Mouse (Mus musculus) thymus, postnatal 10 days (tissue): Measurements from ENCODE around the gene Nfia.

Experiments used
- DNase-seq, 2 experiments: peaks; one replicate each; pipeline ENCODE4 v3.0.0; 2021; ENCODE audit warnings: low spot score in 2 of 2

The Nfia gene

GRCm38 (mm10) chr4:97783073-97783879, 10.7 kb downstream of the Nfia start:
- no peak for DNase-seq

- no peak for DNase-seq
Observed at GRCm38 (mm10) chr4:97784236-97784635, 11.7 kb downstream of the Nfia start.

GRCm38 (mm10) chr4:97785547-97786271, 13.2 kb downstream of the Nfia start:
- DNase-seq = no peak

- no peak for DNase-seq
Observed at GRCm38 (mm10) chr4:97786571-97786970, 14.0 kb downstream of the Nfia start.

GRCm38 (mm10) chr4:97787515-97787914, 15.0 kb downstream of the Nfia start:
- DNase-seq = no peak

- DNase-seq = no peak
Observed at GRCm38 (mm10) chr4:97788537-97788936, 16.0 kb downstream of the Nfia start.

- DNase-seq = no peak
Observed at GRCm38 (mm10) chr4:97793931-97794330, 21.4 kb downstream of the Nfia start.

GRCm38 (mm10) chr4:97794865-97795264, 22.3 kb downstream of the Nfia start:
- DNase-seq = no peak

- DNase-seq = no peak
Observed at GRCm38 (mm10) chr4:97795957-97796356, 23.4 kb downstream of the Nfia start.

GRCm38 (mm10) chr4:97796505-97796904, 24.0 kb downstream of the Nfia start:
- DNase-seq = no peak

GRCm38 (mm10) chr4:97803791-97804190, 31.3 kb downstream of the Nfia start:
- DNase-seq = no peak

GRCm38 (mm10) chr4:97804638-97805037, 32.1 kb downstream of the Nfia start:
- no peak for DNase-seq

GRCm38 (mm10) chr4:97805255-97805654, 32.7 kb downstream of the Nfia start:
- no peak for DNase-seq

- DNase-seq = no peak
Observed at GRCm38 (mm10) chr4:97805896-97806808, 33.6 kb downstream of the Nfia start.

- DNase-seq = no peak
Observed at GRCm38 (mm10) chr4:97806924-97807323, 34.4 kb downstream of the Nfia start.

- no peak for DNase-seq
Observed at GRCm38 (mm10) chr4:97808885-97809284, 36.4 kb downstream of the Nfia start.

GRCm38 (mm10) chr4:97809582-97810295, 37.2 kb downstream of the Nfia start:
- DNase-seq = no peak

- no peak for DNase-seq
Observed at GRCm38 (mm10) chr4:97810348-97810939, 37.9 kb downstream of the Nfia start.

- DNase-seq = no peak
Observed at GRCm38 (mm10) chr4:97813035-97813434, 40.5 kb downstream of the Nfia start.

- no peak for DNase-seq
Observed at GRCm38 (mm10) chr4:97813996-97814395, 41.5 kb downstream of the Nfia start.

GRCm38 (mm10) chr4:97814515-97814914, 42.0 kb downstream of the Nfia start:
- DNase-seq = no peak
